Mouse (Mus musculus) T-cell, adult 2 months (primary cell): ENCODE data around the gene Pigk.

Experiments
- DNase-seq: peaks from one replicate; pipeline ENCODE4 v3.0.0; 2022; ENCODE audit warnings: low spot score

Gene Pigk

GRCm38 (mm10) chr3:152941671-152942070 is 227.8 kb downstream of the Pigk start:
- DNase-seq, result peak; percentile 39

GRCm38 (mm10) chr3:152942985-152943384 is 229.1 kb downstream of the Pigk start:
- peak; percentile 81 for DNase-seq

- no peak for DNase-seq
Measured at GRCm38 (mm10) chr3:152944766-152945165, 230.9 kb downstream of the Pigk start.

GRCm38 (mm10) chr3:152947031-152947640 is 233.2 kb downstream of the Pigk start:
- DNase-seq, result no peak

- no peak for DNase-seq
Measured at GRCm38 (mm10) chr3:152948556-152948955, 234.7 kb downstream of the Pigk start.

GRCm38 (mm10) chr3:152949233-152949777 is 235.4 kb downstream of the Pigk start:
- DNase-seq, result no peak

GRCm38 (mm10) chr3:152950299-152950698 is 236.4 kb downstream of the Pigk start:
- peak; percentile 40 for DNase-seq

GRCm38 (mm10) chr3:152950914-152951313 is 237.0 kb downstream of the Pigk start:
- no peak for DNase-seq

- DNase-seq, result no peak
Measured at GRCm38 (mm10) chr3:152951634-152952545, 238.0 kb downstream of the Pigk start.

GRCm38 (mm10) chr3:152956038-152956437 is 242.1 kb downstream of the Pigk start:
- DNase-seq, result no peak

GRCm38 (mm10) chr3:152956771-152957170 is 242.9 kb downstream of the Pigk start:
- DNase-seq, result no peak

- peak; percentile 76 for DNase-seq
Measured at GRCm38 (mm10) chr3:152958358-152959150, 244.7 kb downstream of the Pigk start.

- DNase-seq, result no peak
Measured at GRCm38 (mm10) chr3:152961855-152962376, 248.0 kb downstream of the Pigk start.

GRCm38 (mm10) chr3:152969774-152970347 is 256.0 kb downstream of the Pigk start:
- DNase-seq, result peak; percentile 49

- no peak for DNase-seq
Measured at GRCm38 (mm10) chr3:152971373-152971772, 257.5 kb downstream of the Pigk start.

GRCm38 (mm10) chr3:152979481-152980092 is 265.7 kb downstream of the Pigk start:
- DNase-seq, result no peak

- no peak for DNase-seq
Measured at GRCm38 (mm10) chr3:152980431-152980830, 266.5 kb downstream of the Pigk start.

- peak; percentile 4 for DNase-seq
Measured at GRCm38 (mm10) chr3:152980978-152981974, 267.4 kb downstream of the Pigk start.

GRCm38 (mm10) chr3:152981988-152982387 is 268.1 kb downstream of the Pigk start, which contains the start of gene St6galnac5:
Gene St6galnac5, minus strand, starts transcription at chr3:152982246.
- no peak for DNase-seq

GRCm38 (mm10) chr3:152990787-152991186 is 276.9 kb downstream of the Pigk start:
- DNase-seq, result no peak
